Mouse (Mus musculus) midbrain, embryonic 16.5 days (tissue): ENCODE results near the gene Gm7903. TPM values are rescaled to one million over a fixed set of nuclear protein-coding genes. Genes with fewer than 3 reads are reported as not detected.
"Not testable (repeated sequence)": the region's sequence is repeated elsewhere in the genome, so short reads cannot be mapped to it uniquely, and the experiment has no call there.

Experiments used
- ATAC-seq: fragments of 200-750 bp; cut with Nextera tagmentation; 2 replicates; pipeline ENCODE4 v1.8.0; 2017; ENCODE audit warnings: moderate TSS enrichment
- H3K27ac ChIP-seq: fragments of 300-500 bp; sonication (generic); 2 replicates; pipeline ENCODE4 v1.5.1; 2014; ENCODE audit warnings: mild to moderate bottlenecking, low read length, mixed read lengths
- H3K27me3 ChIP-seq: fragments of 300-500 bp; sonication (generic); 2 replicates; pipeline ENCODE4 v1.6.1; 2014; ENCODE audit warnings: low read depth, low read length, mixed read lengths; ENCODE audit not compliant: control insufficient read depth, insufficient read depth
- H3K36me3 ChIP-seq: fragments of 300-500 bp; sonication (generic); 2 replicates; pipeline ENCODE4 v1.6.1; 2014; ENCODE audit warnings: mild to moderate bottlenecking, low read length, moderate library complexity, mixed read lengths; ENCODE audit not compliant: control insufficient read depth, insufficient read depth
- H3K4me1 ChIP-seq: fragments of 300-500 bp; sonication (generic); 2 replicates; pipeline ENCODE4 v1.6.1; 2014; ENCODE audit warnings: mild to moderate bottlenecking, low read length, mixed read lengths; ENCODE audit not compliant: control insufficient read depth, insufficient read depth
- H3K4me2 ChIP-seq: fragments of 300-500 bp; sonication (generic); 2 replicates; pipeline ENCODE4 v1.6.1; 2014; ENCODE audit warnings: mild to moderate bottlenecking, low read length, mixed read lengths
- H3K4me3 ChIP-seq: fragments of 300-500 bp; sonication (generic); 2 replicates; pipeline ENCODE4 v1.5.1; 2014; ENCODE audit warnings: low read depth, mild to moderate bottlenecking, low read length, moderate library complexity, mixed read lengths
- H3K9ac ChIP-seq: fragments of 300-500 bp; sonication (generic); 2 replicates; pipeline ENCODE4 v1.6.1; 2014; ENCODE audit warnings: low read depth, low read length, mixed read lengths
- H3K9me3 ChIP-seq: fragments of 300-500 bp; sonication (generic); replicated peaks from 2 replicates; pipeline ENCODE4 v1.6.1; 2014; ENCODE audit warnings: mild to moderate bottlenecking, low read length, mixed read lengths; ENCODE audit not compliant: control insufficient read depth, poor library complexity, severe bottlenecking
- WGBS: fragments of 180-500 bp; shearing (Covaris S2); extraction: QIAGEN DNeasy Blood & Tissue Kit; methylation state at CpG from one replicate; pipeline ENCODE4 v1.1.7; 2014; 5-methylcytosine and 5-hydroxymethylcytosine counted together
- polyA plus RNA-seq: library from polyadenylated mRNA; unstranded; fragments of >200 nt; fragmentation: Nextera tagmentation; extraction: Ambion mirVana; gene quantifications from 2 replicates; pipeline ENCODE4 v1.2.1, GENCODE M21; 2015

Gene Gm7903
- polyA plus RNA-seq, result not detected in 2 replicates

DNA sequence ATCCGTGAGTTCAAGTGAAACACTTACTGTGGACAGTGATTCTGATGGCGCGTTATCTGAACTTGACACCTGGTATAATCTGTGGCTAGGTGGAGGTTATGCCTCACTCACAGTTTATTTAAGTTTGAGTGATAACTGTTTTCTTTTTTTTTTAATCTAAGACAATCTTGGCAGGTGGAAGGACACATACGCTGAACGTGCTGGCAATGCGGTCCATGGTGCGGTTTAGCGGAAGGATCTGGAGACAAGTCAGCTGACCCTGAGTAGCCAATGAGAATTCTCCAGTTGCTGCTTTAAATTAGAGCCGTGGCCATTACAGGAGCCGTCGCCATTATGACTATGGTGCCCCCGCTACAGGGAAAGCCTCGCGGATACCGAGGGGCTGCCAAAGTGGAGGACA, at the start of gene Gm7903:
Gene Gm7903 (plus strand): TSS at position 301 of the 400 bp plus-strand sequence.
- H3K9me3 ChIP-seq, H3K4me3 ChIP-seq, H3K27ac ChIP-seq, H3K4me2 ChIP-seq, H3K4me1 ChIP-seq, H3K36me3 ChIP-seq, ATAC-seq, H3K27me3 ChIP-seq, H3K9ac ChIP-seq: not testable (repeated sequence)
- no CpG with 5 or more reads among the region's 15 CpGs for WGBS

DNA sequence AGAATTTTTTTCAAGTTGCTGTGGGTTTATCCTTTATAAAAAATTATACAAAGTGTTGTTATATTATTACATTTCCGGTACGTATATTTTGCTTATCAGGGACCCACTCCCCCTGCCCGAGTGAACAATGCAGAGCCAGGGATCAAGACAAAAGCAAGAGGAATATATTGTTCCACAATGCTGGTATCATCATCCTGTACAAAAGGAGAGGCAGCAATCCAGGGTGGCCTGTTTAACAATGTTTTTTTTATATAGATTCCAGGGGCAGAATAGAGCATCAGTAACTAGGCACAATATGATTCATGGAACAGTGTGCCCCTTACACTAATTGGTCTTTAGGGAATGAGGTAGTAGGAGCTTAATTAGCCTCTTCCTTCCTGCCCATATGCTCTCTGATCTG, 30.1 kb upstream of the Gm7903 start:
- not testable (repeated sequence) for H3K4me1 ChIP-seq, H3K9ac ChIP-seq, H3K4me3 ChIP-seq, H3K27ac ChIP-seq, H3K36me3 ChIP-seq, H3K9me3 ChIP-seq, ATAC-seq, H3K27me3 ChIP-seq, H3K4me2 ChIP-seq
- no CpG with 5 or more reads among the region's 3 CpGs for WGBS

DNA sequence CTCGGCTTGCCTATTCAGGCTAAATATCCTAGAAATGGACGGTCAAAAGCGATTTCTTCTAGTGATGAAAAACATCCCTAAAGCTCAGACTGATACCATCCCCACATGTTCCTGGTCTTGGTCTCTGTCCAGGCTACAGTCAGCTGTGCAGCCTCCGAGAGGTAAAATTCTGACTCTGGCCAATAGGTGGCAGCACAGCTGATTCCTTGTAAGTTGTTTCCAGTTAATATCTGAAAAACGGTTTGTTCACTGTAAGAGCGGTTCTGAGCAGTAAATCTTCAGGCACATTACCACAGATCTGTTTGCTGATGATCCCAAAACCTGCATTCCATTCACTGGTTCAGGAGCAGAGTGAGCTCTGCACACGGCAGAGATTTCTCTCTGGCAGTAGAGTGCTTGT, 12.4 kb upstream of the Gm7903 start:
- H3K4me1 ChIP-seq, H3K27ac ChIP-seq, H3K9ac ChIP-seq, H3K4me2 ChIP-seq, H3K27me3 ChIP-seq, H3K9me3 ChIP-seq, H3K36me3 ChIP-seq, H3K4me3 ChIP-seq, ATAC-seq: not testable (repeated sequence)
- 48% methylated on average over 4 of the region's 7 CpGs for WGBS

DNA sequence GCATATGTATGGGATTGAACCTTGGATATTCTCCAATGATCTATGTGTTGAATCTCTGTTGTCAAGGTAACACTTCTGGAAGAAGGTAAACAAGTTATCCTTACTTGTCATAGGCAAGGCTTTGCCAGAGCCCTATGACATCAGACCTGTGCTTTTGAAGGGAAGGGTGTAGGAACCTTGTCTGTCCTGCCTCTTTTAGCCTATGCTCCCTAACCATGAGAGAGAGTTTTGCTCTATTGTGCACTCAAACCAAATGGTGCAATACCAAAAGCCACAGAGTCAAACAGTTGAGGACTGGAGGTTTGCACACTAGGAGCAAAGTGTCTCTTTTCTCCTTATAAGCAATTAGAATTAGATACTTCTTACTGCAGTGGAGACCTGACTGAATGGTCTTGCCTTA, 11.8 kb upstream of the Gm7903 start:
- H3K4me2 ChIP-seq, H3K4me3 ChIP-seq, H3K27ac ChIP-seq, H3K9me3 ChIP-seq, ATAC-seq, H3K27me3 ChIP-seq, H3K36me3 ChIP-seq, H3K9ac ChIP-seq, H3K4me1 ChIP-seq: not testable (repeated sequence)

DNA sequence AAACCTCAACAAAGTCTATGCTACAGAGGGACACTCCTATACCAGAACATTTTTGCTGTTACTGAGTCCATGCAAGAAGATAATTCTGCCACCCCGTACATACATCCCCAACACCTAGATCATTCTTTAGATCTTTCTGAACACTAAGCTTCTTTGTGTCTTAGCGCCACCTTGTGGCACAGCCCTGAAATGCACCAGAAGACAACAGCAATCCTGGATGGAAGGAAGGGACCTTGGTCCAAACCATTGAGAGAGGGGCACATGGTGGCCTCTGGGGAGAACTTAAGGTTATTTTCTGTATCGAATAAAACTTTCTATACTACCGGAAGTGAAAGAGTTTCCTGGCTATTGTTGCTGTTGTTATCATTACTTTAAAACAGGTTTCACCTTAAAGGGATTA, 11.2 kb upstream of the Gm7903 start:
- H3K4me2 ChIP-seq, H3K27ac ChIP-seq, H3K9ac ChIP-seq, H3K4me1 ChIP-seq, H3K9me3 ChIP-seq, H3K4me3 ChIP-seq, H3K27me3 ChIP-seq, ATAC-seq, H3K36me3 ChIP-seq: not testable (repeated sequence)
- WGBS, result no CpG with 5 or more reads among the region's 4 CpGs

DNA sequence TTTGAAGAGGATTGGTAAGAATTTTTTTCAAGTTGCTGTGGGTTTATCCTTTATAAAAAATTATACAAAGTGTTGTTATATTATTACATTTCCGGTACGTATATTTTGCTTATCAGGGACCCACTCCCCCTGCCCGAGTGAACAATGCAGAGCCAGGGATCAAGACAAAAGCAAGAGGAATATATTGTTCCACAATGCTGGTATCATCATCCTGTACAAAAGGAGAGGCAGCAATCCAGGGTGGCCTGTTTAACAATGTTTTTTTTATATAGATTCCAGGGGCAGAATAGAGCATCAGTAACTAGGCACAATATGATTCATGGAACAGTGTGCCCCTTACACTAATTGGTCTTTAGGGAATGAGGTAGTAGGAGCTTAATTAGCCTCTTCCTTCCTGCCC, 30.5 kb downstream of the Gm7903 start:
- not testable (repeated sequence) for ATAC-seq
- no CpG with 5 or more reads among the region's 3 CpGs for WGBS

DNA sequence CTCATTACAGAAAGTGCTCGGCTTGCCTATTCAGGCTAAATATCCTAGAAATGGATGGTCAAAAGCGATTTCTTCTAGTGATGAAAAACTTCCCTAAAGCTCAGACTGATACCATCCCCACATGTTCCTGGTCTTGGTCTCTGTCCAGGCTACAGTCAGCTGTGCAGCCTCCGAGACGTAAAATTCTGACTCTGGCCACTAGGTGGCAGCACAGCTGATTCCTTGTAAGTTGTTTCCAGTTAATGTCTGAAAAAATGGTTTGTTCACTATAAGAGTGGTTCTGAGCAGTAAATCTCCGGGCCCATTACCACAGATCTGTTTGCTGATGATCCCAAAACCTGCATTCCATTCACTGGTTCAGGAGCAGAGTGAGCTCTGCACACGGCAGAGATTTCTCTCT, 48.3 kb downstream of the Gm7903 start:
- not testable (repeated sequence) for H3K36me3 ChIP-seq, H3K9ac ChIP-seq, ATAC-seq, H3K9me3 ChIP-seq, H3K4me3 ChIP-seq, H3K4me1 ChIP-seq, H3K4me2 ChIP-seq, H3K27me3 ChIP-seq, H3K27ac ChIP-seq
- no CpG with 5 or more reads among the region's 6 CpGs for WGBS

More for the DNA sequence above, 30.5 kb downstream of the Gm7903 start:
- H3K27ac ChIP-seq, H3K4me2 ChIP-seq, H3K9me3 ChIP-seq, H3K4me1 ChIP-seq, H3K4me3 ChIP-seq, H3K27me3 ChIP-seq, H3K36me3 ChIP-seq, H3K9ac ChIP-seq: not testable (repeated sequence)

DNA sequence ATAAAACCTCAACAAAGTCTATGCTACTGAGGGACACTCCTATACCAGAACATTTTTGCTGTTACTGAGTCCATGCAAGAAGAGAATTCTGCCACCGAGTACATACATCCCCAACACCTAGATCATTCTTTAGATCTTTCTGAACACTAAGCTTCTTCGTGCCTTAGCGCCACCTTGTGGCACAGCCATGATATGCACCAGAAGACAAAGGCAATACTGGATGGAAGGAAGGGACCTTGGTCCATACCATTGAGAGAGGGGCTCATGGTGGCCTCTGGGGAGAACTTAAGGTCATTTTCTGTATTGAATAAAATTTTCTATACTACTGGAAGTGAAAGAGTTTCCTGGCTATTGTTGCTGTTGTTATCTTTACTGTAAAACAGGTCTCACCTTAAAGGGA, 49.5 kb downstream of the Gm7903 start:
- not testable (repeated sequence) for H3K9me3 ChIP-seq, H3K4me2 ChIP-seq, H3K4me1 ChIP-seq, H3K27me3 ChIP-seq, H3K36me3 ChIP-seq, H3K9ac ChIP-seq, H3K4me3 ChIP-seq, ATAC-seq, H3K27ac ChIP-seq
- no CpG with 5 or more reads among the region's 3 CpGs for WGBS
